24 mouse cellular contexts compared by ENCODE assay signal in genomic region chr1:36518259-36518658, GRCm38 (mm10). TPM values are rescaled to one million over a fixed set of nuclear protein-coding genes. Genes with fewer than 3 reads are reported as not detected.
DNase-seq lines count a peak whose midpoint lies in the region; ATAC-seq lines count a peak whose summit lies in the region.
"Had no signal": no experiment of that assay in that cellular context is flagged by ENCODE, and none has a peak within 500 bp of the region (broad histone marks: within the 10 kb centered on the region; RNA-seq: fewer than 3 reads in every experiment).

No protein-coding gene starts in this region.

- H3K36me3 ChIP-seq in forebrain, embryonic 12.5 days (replicated peaks) = peaks cover 64% of the 10 kb centered on the region
- peaks cover 91% of the 10 kb centered on the region for H3K36me3 ChIP-seq in forebrain, embryonic 10.5 days (replicated peaks)
- H3K36me3 ChIP-seq in hindbrain, embryonic 13.5 days = peaks cover 62% of the 10 kb centered on the region
- H3K36me3 ChIP-seq in hindbrain, embryonic 11.5 days (ENCODE audit: control insufficient read depth, insufficient read depth, low read length) = peaks cover 7% of the 10 kb centered on the region; the same call in 1 of the 2 replicates

- peaks cover 29% of the 10 kb centered on the region for H3K4me1 ChIP-seq in forebrain, embryonic 12.5 days
- peaks cover 25% of the 10 kb centered on the region for H3K4me1 ChIP-seq in forebrain, embryonic 10.5 days
- H3K4me1 ChIP-seq in hindbrain, embryonic 13.5 days (replicated peaks) = peaks cover 67% of the 10 kb centered on the region
- 0 out of 2 replicates have a peak, but pooled peaks cover 2% of the 10 kb centered on the region for H3K4me1 ChIP-seq in hindbrain, embryonic 11.5 days (replicated peaks; ENCODE audit: control insufficient read depth, insufficient read depth, low read length)

- no peak for DNase-seq in cerebellum, postnatal 10 days
- DNase-seq in forebrain, embryonic 10.5 days (ENCODE audit: extremely low spot score, low spot score) = no peak
- no peak for DNase-seq in hindbrain, embryonic 11.5 days (ENCODE audit: low spot score)
- DNase-seq in brain, adult 2 months (ENCODE audit: low read depth, low spot score) = peak; percentile 56
- DNase-seq in lung, postnatal 4 days = no peak
- DNase-seq: adrenal gland, postnatal 36 days; cerebellum, adult 9-10 months; embryo, embryonic 11 days; left cerebral cortex, postnatal 4 days; thymus, postnatal 25 days had no signal

- no peaks in the 10 kb centered on the region for H3K9me3 ChIP-seq in forebrain, embryonic 12.5 days
- no peaks in the 10 kb centered on the region for H3K9me3 ChIP-seq in forebrain, embryonic 10.5 days
- no peaks in the 10 kb centered on the region for H3K9me3 ChIP-seq in hindbrain, embryonic 13.5 days
- no peaks in the 10 kb centered on the region for H3K9me3 ChIP-seq in hindbrain, embryonic 11.5 days (ENCODE audit: control insufficient read depth, low read length)
- H3K9me3 ChIP-seq: embryonic facial prominence, embryonic 15.5 days; hindbrain, embryonic 15.5 days; kidney, embryonic 15.5 days; limb, embryonic 15.5 days; liver, embryonic 15.5 days; neural tube, embryonic 15.5 days; stomach, embryonic 15.5 days had no signal

- H3K4me2 ChIP-seq in forebrain, embryonic 12.5 days = no peak overlapping the region
- H3K4me2 ChIP-seq in hindbrain, embryonic 13.5 days = no peak overlapping the region
- H3K4me2 ChIP-seq in hindbrain, embryonic 11.5 days (replicated peaks; ENCODE audit: low read depth, low read length) = no peak overlapping the region
- H3K4me2 ChIP-seq: embryonic facial prominence, embryonic 15.5 days; heart, embryonic 11.5 days; hindbrain, embryonic 15.5 days; kidney, embryonic 15.5 days; limb, embryonic 15.5 days; liver, embryonic 15.5 days; neural tube, embryonic 15.5 days; stomach, embryonic 15.5 days had no signal

- 87% methylated on average over 3 of the region's 3 CpGs for WGBS in forebrain, embryonic 12.5 days
- 86% methylated on average over 3 of the region's 3 CpGs for WGBS in forebrain, embryonic 10.5 days
- WGBS in hindbrain, embryonic 13.5 days = 85% methylated on average over 3 of the region's 3 CpGs
- WGBS in hindbrain, embryonic 11.5 days = 80% methylated on average over 3 of the region's 3 CpGs

- peak; percentile 18; the same call in 1 of the 2 replicates for ATAC-seq in cerebellum, adult (ENCODE audit: insufficient number of reproducible peaks, low FRiP score, low TSS enrichment)
- no peak for ATAC-seq in forebrain, embryonic 12.5 days (ENCODE audit: low FRiP score)
- ATAC-seq in hindbrain, embryonic 13.5 days (ENCODE audit: low FRiP score) = no peak
- ATAC-seq in hindbrain, embryonic 11.5 days (ENCODE audit: low FRiP score) = no peak

- H3K4me3 ChIP-seq in forebrain, embryonic 12.5 days (replicated peaks) = no peak overlapping the region
- no peak overlapping the region for H3K4me3 ChIP-seq in forebrain, embryonic 10.5 days
- no peak overlapping the region for H3K4me3 ChIP-seq in hindbrain, embryonic 13.5 days
- H3K4me3 ChIP-seq in hindbrain, embryonic 11.5 days (ENCODE audit: low read depth, low read length) = no peak overlapping the region
- H3K4me3 ChIP-seq: embryonic facial prominence, embryonic 15.5 days; hindbrain, embryonic 15.5 days; kidney, embryonic 15.5 days; limb, embryonic 15.5 days; liver, embryonic 15.5 days; neural tube, embryonic 15.5 days; stomach, embryonic 15.5 days had no signal

- no peaks in the 10 kb centered on the region for H3K27me3 ChIP-seq in forebrain, embryonic 12.5 days
- H3K27me3 ChIP-seq in forebrain, embryonic 10.5 days (ENCODE audit: poor library complexity, severe bottlenecking) = no peaks in the 10 kb centered on the region
- no peaks in the 10 kb centered on the region for H3K27me3 ChIP-seq in hindbrain, embryonic 13.5 days
- H3K27me3 ChIP-seq in hindbrain, embryonic 11.5 days (ENCODE audit: control insufficient read depth, insufficient read depth, low read length) = no peaks in the 10 kb centered on the region
- H3K27me3 ChIP-seq: embryonic facial prominence, embryonic 15.5 days; hindbrain, embryonic 15.5 days; kidney, embryonic 15.5 days; limb, embryonic 15.5 days; liver, embryonic 15.5 days; neural tube, embryonic 15.5 days; stomach, embryonic 15.5 days had no signal

- H3K9ac ChIP-seq in forebrain, embryonic 12.5 days = 0 out of 2 replicates have a peak overlapping the region, but pooled peaks have one; percentile 4
- H3K9ac ChIP-seq in hindbrain, embryonic 13.5 days = 0 out of 2 replicates have a peak overlapping the region, but pooled peaks have one; percentile 46
- no peak overlapping the region for H3K9ac ChIP-seq in hindbrain, embryonic 11.5 days (ENCODE audit: low read depth, low read length)
- H3K9ac ChIP-seq: embryonic facial prominence, embryonic 15.5 days; hindbrain, embryonic 15.5 days; limb, embryonic 15.5 days; liver, embryonic 15.5 days; neural tube, embryonic 15.5 days; stomach, embryonic 15.5 days had no signal

- H3K27ac ChIP-seq in forebrain, embryonic 12.5 days = no peak overlapping the region
- no peak overlapping the region for H3K27ac ChIP-seq in forebrain, embryonic 10.5 days
- no peak overlapping the region for H3K27ac ChIP-seq in hindbrain, embryonic 13.5 days
- H3K27ac ChIP-seq in hindbrain, embryonic 11.5 days (ENCODE audit: low read depth, low read length) = no peak overlapping the region
- H3K27ac ChIP-seq: embryonic facial prominence, embryonic 15.5 days; hindbrain, embryonic 15.5 days; kidney, embryonic 15.5 days; limb, embryonic 15.5 days; liver, embryonic 15.5 days; macrophage; neural tube, embryonic 15.5 days; stomach, embryonic 15.5 days had no signal

RNA-seq across cellular contexts. Expression of gene Cnnm3, which starts 6.6 kb away (rescaled TPM):
- polyA plus RNA-seq in forebrain, embryonic 12.5 days (2016; fragmentation: Nextera tagmentation; extraction: Ambion mirVana) = 3.4 and 4.5 TPM in 2 replicates
- polyA plus RNA-seq in forebrain, embryonic 10.5 days (2016; fragmentation: Nextera tagmentation; extraction: Ambion mirVana) = 2.9 and 3.0 TPM in 2 replicates
- 4.2 and 5.1 TPM in 2 replicates for polyA plus RNA-seq in hindbrain, embryonic 13.5 days (2015; fragmentation: Nextera tagmentation; extraction: Ambion mirVana)
- 3.9 and 7.9 TPM in 2 replicates for polyA plus RNA-seq in hindbrain, embryonic 11.5 days (2014; fragmentation: Nextera tagmentation; extraction: Ambion mirVana)

RNA-seq across cellular contexts. Expression of gene Ankrd23, which starts 18.4 kb away (rescaled TPM):
- 14.8 and 15.0 TPM in 2 replicates for polyA plus RNA-seq in forebrain, embryonic 12.5 days (2016; fragmentation: Nextera tagmentation; extraction: Ambion mirVana)
- polyA plus RNA-seq in forebrain, embryonic 10.5 days (2016; fragmentation: Nextera tagmentation; extraction: Ambion mirVana) = 15.3 and 16.5 TPM in 2 replicates
- polyA plus RNA-seq in hindbrain, embryonic 13.5 days (2015; fragmentation: Nextera tagmentation; extraction: Ambion mirVana) = 16.3 and 19.5 TPM in 2 replicates
- polyA plus RNA-seq in hindbrain, embryonic 11.5 days (2014; fragmentation: Nextera tagmentation; extraction: Ambion mirVana) = 6.1 and 6.8 TPM in 2 replicates

RNA-seq across cellular contexts. Expression of gene Gm42417, which starts 21.0 kb away (rescaled TPM):
- 0.50 TPM in 1 of 2 replicates, not detected in the other for polyA plus RNA-seq in forebrain, embryonic 12.5 days (2016; fragmentation: Nextera tagmentation; extraction: Ambion mirVana)
- not detected in 2 replicates for polyA plus RNA-seq in forebrain, embryonic 10.5 days (2016; fragmentation: Nextera tagmentation; extraction: Ambion mirVana)
- polyA plus RNA-seq in hindbrain, embryonic 13.5 days (2015; fragmentation: Nextera tagmentation; extraction: Ambion mirVana) = 0.43 TPM in 1 of 2 replicates, not detected in the other
- polyA plus RNA-seq in hindbrain, embryonic 11.5 days (2014; fragmentation: Nextera tagmentation; extraction: Ambion mirVana) = not detected in 2 replicates
- polyA plus RNA-seq: gonadal fat pad, adult 2 months; heart, embryonic 11.5 days; intestine, embryonic 14.5 days; liver, embryonic 15.5 days; stomach, embryonic 15.5 days had no signal

RNA-seq across cellular contexts. Expression of gene Ankrd39, which starts 29.0 kb away (rescaled TPM):
- polyA plus RNA-seq in forebrain, embryonic 12.5 days (2016; fragmentation: Nextera tagmentation; extraction: Ambion mirVana) = 16.7 and 17.9 TPM in 2 replicates
- polyA plus RNA-seq in forebrain, embryonic 10.5 days (2016; fragmentation: Nextera tagmentation; extraction: Ambion mirVana) = 17.9 and 22.2 TPM in 2 replicates
- polyA plus RNA-seq in hindbrain, embryonic 13.5 days (2015; fragmentation: Nextera tagmentation; extraction: Ambion mirVana) = 22.4 TPM in 2 replicates
- 12.8 and 13.1 TPM in 2 replicates for polyA plus RNA-seq in hindbrain, embryonic 11.5 days (2014; fragmentation: Nextera tagmentation; extraction: Ambion mirVana)

RNA-seq across cellular contexts. Expression of gene Sema4c, which starts 39.9 kb away (rescaled TPM):
- polyA plus RNA-seq in forebrain, embryonic 12.5 days (2016; fragmentation: Nextera tagmentation; extraction: Ambion mirVana) = 29.8 and 31.7 TPM in 2 replicates
- 20.1 and 21.7 TPM in 2 replicates for polyA plus RNA-seq in forebrain, embryonic 10.5 days (2016; fragmentation: Nextera tagmentation; extraction: Ambion mirVana)
- polyA plus RNA-seq in hindbrain, embryonic 13.5 days (2015; fragmentation: Nextera tagmentation; extraction: Ambion mirVana) = 28.3 and 31.8 TPM in 2 replicates
- 4.3 and 5.9 TPM in 2 replicates for polyA plus RNA-seq in hindbrain, embryonic 11.5 days (2014; fragmentation: Nextera tagmentation; extraction: Ambion mirVana)
